Mouse (Mus musculus) myocyte (in vitro differentiated cells): ENCODE data around the gene Map3k12.

Source experiments
- CEBPB ChIP-seq: IDR thresholded peaks from 2 replicates; pipeline ENCODE4 v1.6.1; 2011; ENCODE audit warnings: mild to moderate bottlenecking, moderate library complexity; ENCODE audit not compliant: poor library complexity, insufficient read depth, severe bottlenecking
- E2F4 ChIP-seq: IDR thresholded peaks from one replicate; pipeline ENCODE4 v1.6.1; 2011; ENCODE audit warnings: mild to moderate bottlenecking, control low read depth, moderate library complexity; ENCODE audit not compliant: insufficient read depth
- MAX ChIP-seq: IDR thresholded peaks from one replicate; pipeline ENCODE4 v1.6.1; 2011; ENCODE audit warnings: low read depth, mild to moderate bottlenecking, control low read depth
- MYOD1 ChIP-seq, 3 experiments: IDR thresholded peaks; one replicate each; pipeline ENCODE4 v1.6.1; 2011; ENCODE audit warnings: control low read depth in 2 of 3, low read depth in 2 of 3, mild to moderate bottlenecking in 2 of 3, moderate library complexity in 1 of 3; ENCODE audit not compliant: insufficient read length in 2 of 3, control insufficient read depth in 1 of 3
- MYOG ChIP-seq, 3 experiments: IDR thresholded peaks; one replicate each; pipeline ENCODE4 v1.6.1; 2011; ENCODE audit warnings: control low read depth in 2 of 3, low read depth in 2 of 3, mild to moderate bottlenecking in 2 of 3; ENCODE audit not compliant: insufficient read length in 2 of 3, control insufficient read depth in 1 of 3, insufficient read depth in 1 of 3
- POLR2A ChIP-seq: IDR thresholded peaks from one replicate; pipeline ENCODE4 v1.6.1; 2011; ENCODE audit warnings: low read depth, mild to moderate bottlenecking, control low read depth, moderate library complexity; ENCODE audit not compliant: insufficient read length
- POLR2AphosphoS2 ChIP-seq: IDR thresholded peaks from one replicate; pipeline ENCODE4 v1.6.1; 2011; ENCODE audit warnings: low read depth, control low read depth; ENCODE audit not compliant: insufficient read length
- SRF ChIP-seq: IDR thresholded peaks from one replicate; pipeline ENCODE4 v1.6.1; 2011; ENCODE audit warnings: low read depth; ENCODE audit not compliant: control insufficient read depth, insufficient read length
- TCF12 ChIP-seq: IDR thresholded peaks from one replicate; pipeline ENCODE4 v1.6.1; 2011; ENCODE audit warnings: mild to moderate bottlenecking, control low read depth; ENCODE audit not compliant: poor library complexity, insufficient read depth, severe bottlenecking
- TCF3 ChIP-seq: IDR thresholded peaks from one replicate; pipeline ENCODE4 v1.6.1; 2011; ENCODE audit warnings: low read depth, control low read depth; ENCODE audit not compliant: insufficient read length
- USF1 ChIP-seq: IDR thresholded peaks from one replicate; pipeline ENCODE4 v1.6.1; 2011; ENCODE audit warnings: low read depth, mild to moderate bottlenecking, control low read depth, moderate library complexity

GRCm38 (mm10) chr15:102563061-102563460 lies 46.2 kb upstream of the Map3k12 start:
- TF ChIP-seq POLR2A (no peak), E2F4 (no peak), USF1 (no peak), TCF12 (no peak), MAX (no peak), MYOG (IDR thresholded peaks at IDR 0.05; ENCODE audit: control insufficient read depth in 1 of 3, insufficient read depth in 1 of 3, insufficient read length in 2 of 3, low read depth in 2 of 3) (no peak), CEBPB (no peak), SRF (no peak), POLR2AphosphoS2 (no peak), TCF3 (no peak), MYOD1 (IDR thresholded peaks at IDR 0.05; ENCODE audit: control insufficient read depth in 1 of 3, insufficient read length in 2 of 3, low read depth in 2 of 3) (no peak)
